Mouse (Mus musculus): ENCODE data around the gene Fa2h. TPM values are rescaled to one million over a fixed set of nuclear protein-coding genes. Genes with fewer than 3 reads are reported as not detected.
"Not testable (repeated sequence)": the region's sequence is repeated elsewhere in the genome, so short reads cannot be mapped to it uniquely, and the experiment has no call there.

The Fa2h gene
- total RNA-seq, 1 experiment, result not detected

- Histone ChIP-seq H3K36me3 (ENCODE audit: control insufficient read depth, insufficient read depth, low read length, poor library complexity, severe bottlenecking) (no peaks in the 10 kb centered on the region), H3K9me3 (ENCODE audit: control insufficient read depth, insufficient read depth, low read depth, low read length) (no peaks in the 10 kb centered on the region), H3K4me1 (ENCODE audit: control insufficient read depth in 2 of 2, insufficient read depth in 2 of 2, low read length in 2 of 2, poor library complexity in 1 of 2) (no peaks in the 10 kb centered on the region; a peak in 1 of 4 replicates), H3K4me3 (ENCODE audit: insufficient read depth in 1 of 2, low read depth in 1 of 2, low read length in 2 of 2, poor library complexity in 1 of 2, severe bottlenecking in 1 of 2) (peak overlapping the region; percentile 62 to 69), H3K9ac (ENCODE audit: insufficient read depth, low read depth, low read length, poor library complexity, severe bottlenecking) (peak overlapping the region; percentile 36; the same call in 1 of the 2 replicates), H3K27ac (ENCODE audit: insufficient read depth, low read depth, low read length, poor library complexity, severe bottlenecking) (no peak overlapping the region)
- DNase-seq (ENCODE audit: low read depth, low spot score), result no peak
- TF ChIP-seq ZC3H11A (IDR thresholded peaks at IDR 0.05; ENCODE audit: borderline replicate concordance, low read depth, low read length) (no peak), ZNF384 (IDR thresholded peaks at IDR 0.05; ENCODE audit: low read depth, low read length) (no peak), CHD2 (IDR thresholded peaks at IDR 0.05; ENCODE audit: low read depth, low read length) (no peak), MAFK (IDR thresholded peaks at IDR 0.05; ENCODE audit: insufficient read depth, low read depth, low read length) (no peak), HCFC1 (IDR thresholded peaks at IDR 0.05; ENCODE audit: borderline replicate concordance, insufficient read depth, low read length) (no peak)
- in situ Hi-C loops (cut with MboI; ENCODE audit: low sequenced_read_pairs in 2 of 2, unreplicated experiment in 2 of 2), result no loop called here
Measured at GRCm38 (mm10) chr8:111337311-111337889, 56.2 kb downstream of the Fa2h start.

DNA sequence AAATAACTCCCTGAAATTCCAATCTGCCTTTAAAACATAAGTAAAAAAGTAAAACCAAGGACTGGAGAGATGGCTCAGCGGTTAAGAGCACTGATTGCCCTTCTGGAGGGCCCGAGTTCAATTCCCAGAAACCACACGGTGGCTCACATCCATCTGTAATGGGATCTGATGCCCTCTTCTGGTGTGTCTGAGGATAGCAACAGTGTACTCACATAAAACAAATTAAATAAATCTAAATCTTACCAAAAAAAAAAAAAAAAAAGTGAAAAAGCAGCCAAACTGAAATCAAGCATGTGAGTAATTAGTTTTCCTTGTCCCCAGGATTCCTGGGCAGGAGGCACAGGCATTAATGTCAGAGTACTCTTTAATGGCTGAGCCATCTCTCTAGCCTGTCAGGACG is 56.9 kb downstream of the Fa2h start:
- DNase-seq (ENCODE audit: low read depth, low spot score), result no peak
- in situ Hi-C loops (cut with MboI; ENCODE audit: low sequenced_read_pairs in 2 of 2, unreplicated experiment in 2 of 2), result no loop called here
- no peaks in the 10 kb centered on the region; a peak in 1 of 4 replicates for H3K4me1 ChIP-seq (ENCODE audit: control insufficient read depth in 2 of 2, insufficient read depth in 2 of 2, low read length in 2 of 2, poor library complexity in 1 of 2)
- no peak for TF ChIP-seq MAFK (IDR thresholded peaks at IDR 0.05; ENCODE audit: insufficient read depth, low read depth, low read length)
- no peak for TF ChIP-seq ZC3H11A (IDR thresholded peaks at IDR 0.05; ENCODE audit: borderline replicate concordance, low read depth, low read length)
- TF ChIP-seq CHD2 (IDR thresholded peaks at IDR 0.05; ENCODE audit: low read depth, low read length), result no peak
- no peak for TF ChIP-seq HCFC1 (IDR thresholded peaks at IDR 0.05; ENCODE audit: borderline replicate concordance, insufficient read depth, low read length)
- no peaks in the 10 kb centered on the region for H3K36me3 ChIP-seq (ENCODE audit: control insufficient read depth, insufficient read depth, low read length, poor library complexity, severe bottlenecking)
- H3K9ac ChIP-seq (ENCODE audit: insufficient read depth, low read depth, low read length, poor library complexity, severe bottlenecking), result no peak overlapping the region
- H3K9me3 ChIP-seq (ENCODE audit: control insufficient read depth, insufficient read depth, low read depth, low read length), result no peaks in the 10 kb centered on the region
- H3K27ac ChIP-seq (ENCODE audit: insufficient read depth, low read depth, low read length, poor library complexity, severe bottlenecking), result no peak overlapping the region
- H3K4me3 ChIP-seq (ENCODE audit: insufficient read depth in 1 of 2, low read depth in 1 of 2, low read length in 2 of 2, poor library complexity in 1 of 2, severe bottlenecking in 1 of 2), result no peak overlapping the region

GRCm38 (mm10) chr8:111325222-111325790 is 68.3 kb downstream of the Fa2h start:
- Histone ChIP-seq H3K9ac (ENCODE audit: insufficient read depth, low read depth, low read length, poor library complexity, severe bottlenecking) (no peak overlapping the region), H3K4me3 (ENCODE audit: insufficient read depth in 1 of 2, low read depth in 1 of 2, low read length in 2 of 2, poor library complexity in 1 of 2, severe bottlenecking in 1 of 2) (no peak overlapping the region), H3K9me3 (ENCODE audit: control insufficient read depth, insufficient read depth, low read depth, low read length) (no peaks in the 10 kb centered on the region), H3K27ac (ENCODE audit: insufficient read depth, low read depth, low read length, poor library complexity, severe bottlenecking) (no peak overlapping the region), H3K36me3 (ENCODE audit: control insufficient read depth, insufficient read depth, low read length, poor library complexity, severe bottlenecking) (no peaks in the 10 kb centered on the region), H3K4me1 (ENCODE audit: control insufficient read depth in 2 of 2, insufficient read depth in 2 of 2, low read length in 2 of 2, poor library complexity in 1 of 2) (no peaks in the 10 kb centered on the region)
- no peak for TF ChIP-seq MAFK (IDR thresholded peaks at IDR 0.05; ENCODE audit: insufficient read depth, low read depth, low read length)
- TF ChIP-seq ZC3H11A (IDR thresholded peaks at IDR 0.05; ENCODE audit: borderline replicate concordance, low read depth, low read length), result no peak
- no peak for TF ChIP-seq ZNF384 (IDR thresholded peaks at IDR 0.05; ENCODE audit: low read depth, low read length)
- TF ChIP-seq HCFC1 (IDR thresholded peaks at IDR 0.05; ENCODE audit: borderline replicate concordance, insufficient read depth, low read length), result no peak
- TF ChIP-seq CHD2 (IDR thresholded peaks at IDR 0.05; ENCODE audit: low read depth, low read length), result no peak
- DNase-seq (ENCODE audit: low read depth, low spot score), result no peak
- in situ Hi-C loops (cut with MboI; ENCODE audit: low sequenced_read_pairs in 2 of 2, unreplicated experiment in 2 of 2), result no loop called here

GRCm38 (mm10) chr8:111314729-111315128 is 78.9 kb downstream of the Fa2h start:
- H3K9ac ChIP-seq (ENCODE audit: insufficient read depth, low read depth, low read length, poor library complexity, severe bottlenecking), result no peak overlapping the region
- in situ Hi-C loops (cut with MboI; ENCODE audit: low sequenced_read_pairs in 2 of 2, unreplicated experiment in 2 of 2), result no loop called here
- no peak for DNase-seq (ENCODE audit: low read depth, low spot score)
- H3K27ac ChIP-seq (ENCODE audit: insufficient read depth, low read depth, low read length, poor library complexity, severe bottlenecking), result no peak overlapping the region
- TF ChIP-seq HCFC1 (IDR thresholded peaks at IDR 0.05; ENCODE audit: borderline replicate concordance, insufficient read depth, low read length), result no peak
- no peak for TF ChIP-seq CHD2 (IDR thresholded peaks at IDR 0.05; ENCODE audit: low read depth, low read length)
- TF ChIP-seq ZNF384 (IDR thresholded peaks at IDR 0.05; ENCODE audit: low read depth, low read length), result no peak
- TF ChIP-seq MAFK (IDR thresholded peaks at IDR 0.05; ENCODE audit: insufficient read depth, low read depth, low read length), result no peak
- no peak for TF ChIP-seq ZC3H11A (IDR thresholded peaks at IDR 0.05; ENCODE audit: borderline replicate concordance, low read depth, low read length)
- H3K36me3 ChIP-seq (ENCODE audit: control insufficient read depth, insufficient read depth, low read length, poor library complexity, severe bottlenecking), result no peaks in the 10 kb centered on the region
- H3K4me3 ChIP-seq (ENCODE audit: insufficient read depth in 1 of 2, low read depth in 1 of 2, low read length in 2 of 2, poor library complexity in 1 of 2, severe bottlenecking in 1 of 2), result no peak overlapping the region
- no peaks in the 10 kb centered on the region for H3K9me3 ChIP-seq (ENCODE audit: control insufficient read depth, insufficient read depth, low read depth, low read length)
- no peaks in the 10 kb centered on the region for H3K4me1 ChIP-seq (ENCODE audit: control insufficient read depth in 2 of 2, insufficient read depth in 2 of 2, low read length in 2 of 2, poor library complexity in 1 of 2)

GRCm38 (mm10) chr8:111313961-111314360 is 79.7 kb downstream of the Fa2h start:
- DNase-seq (ENCODE audit: low read depth, low spot score); H3K27ac ChIP-seq (ENCODE audit: insufficient read depth, low read depth, low read length, poor library complexity, severe bottlenecking); H3K9ac ChIP-seq (ENCODE audit: insufficient read depth, low read depth, low read length, poor library complexity, severe bottlenecking); H3K4me3 ChIP-seq (ENCODE audit: insufficient read depth in 1 of 2, low read depth in 1 of 2, low read length in 2 of 2, poor library complexity in 1 of 2, severe bottlenecking in 1 of 2); H3K9me3 ChIP-seq (ENCODE audit: control insufficient read depth, insufficient read depth, low read depth, low read length); in situ Hi-C loops (cut with MboI; ENCODE audit: low sequenced_read_pairs in 2 of 2, unreplicated experiment in 2 of 2); H3K36me3 ChIP-seq (ENCODE audit: control insufficient read depth, insufficient read depth, low read length, poor library complexity, severe bottlenecking); H3K4me1 ChIP-seq (ENCODE audit: control insufficient read depth in 2 of 2, insufficient read depth in 2 of 2, low read length in 2 of 2, poor library complexity in 1 of 2): not testable (repeated sequence)

Measured in ES-E14 (cell line).